Mouse (Mus musculus): ENCODE measurements around the gene Lmod3. TPM values are rescaled to one million over a fixed set of nuclear protein-coding genes. Genes with fewer than 3 reads are reported as not detected.

Lmod3 gene
- polyA plus RNA-seq (2012; rRNA removed) (not detected in 2 replicates), polyA plus RNA-seq (2014; fragmentation: Nextera tagmentation; extraction: Ambion mirVana) (not detected in 2 replicates)

GRCm38 (mm10) chr6:97252711-97253221 lies at the start of gene Lmod3:
Lmod3 (minus strand) TSS chr6:97252759.
- Histone ChIP-seq H3K4me2 (ENCODE audit: low read depth) (no peak within 1 kb of the TSS), H3K36me3 (replicated peaks; ENCODE audit: control insufficient read depth, insufficient read depth, low read depth) (no peaks in the 10 kb centered on the region), H3K9ac (replicated peaks) (no peak within 1 kb of the TSS), H3K4me1 (replicated peaks; ENCODE audit: control insufficient read depth in 2 of 2, insufficient read depth in 2 of 2, low read length in 1 of 2) (no peaks in the 10 kb centered on the region), H3K4me3 (ENCODE audit: insufficient read depth in 1 of 2, low read depth in 2 of 2, low read length in 2 of 2) (no peak within 1 kb of the TSS), H3K27ac (no peak within 1 kb of the TSS), H3K27me3 (ENCODE audit: control insufficient read depth, insufficient read depth, low read length) (no peaks in the 10 kb centered on the region), H3K9me3 (ENCODE audit: control insufficient read depth, low read length) (no peaks in the 10 kb centered on the region)
- no peak for DNase-seq (ENCODE audit: low read depth in 3 of 3, low spot score in 3 of 3)
- WGBS (ENCODE audit: insufficient replicate concordance): 29% methylated on average over 9 of the region's 9 CpGs
- no peak for ATAC-seq (ENCODE audit: insufficient read depth)
- TF ChIP-seq CTCF (IDR thresholded peaks at IDR 0.05; ENCODE audit: low read depth) (no peak), EP300 (IDR thresholded peaks at IDR 0.05; ENCODE audit: low read depth) (no peak)

- H3K27ac ChIP-seq: no peak overlapping the region
- no peak for DNase-seq (ENCODE audit: low read depth in 3 of 3, low spot score in 3 of 3)
- TF ChIP-seq EP300 (IDR thresholded peaks at IDR 0.05; ENCODE audit: low read depth) (no peak), CTCF (IDR thresholded peaks at IDR 0.05; ENCODE audit: low read depth) (no peak)
- H3K9ac ChIP-seq (replicated peaks): no peak overlapping the region
- no peak overlapping the region for H3K4me2 ChIP-seq (ENCODE audit: low read depth)
- no peaks in the 10 kb centered on the region for H3K4me1 ChIP-seq (replicated peaks; ENCODE audit: control insufficient read depth in 2 of 2, insufficient read depth in 2 of 2, low read length in 1 of 2)
- 69% methylated on average over 7 of the region's 7 CpGs for WGBS (ENCODE audit: insufficient replicate concordance)
- no peak overlapping the region for H3K4me3 ChIP-seq (ENCODE audit: insufficient read depth in 1 of 2, low read depth in 2 of 2, low read length in 2 of 2)
- H3K9me3 ChIP-seq (ENCODE audit: control insufficient read depth, low read length): no peaks in the 10 kb centered on the region
- H3K36me3 ChIP-seq (replicated peaks; ENCODE audit: control insufficient read depth, insufficient read depth, low read depth): no peaks in the 10 kb centered on the region
- no peaks in the 10 kb centered on the region for H3K27me3 ChIP-seq (ENCODE audit: control insufficient read depth, insufficient read depth, low read length)
- ATAC-seq (ENCODE audit: insufficient read depth): no peak
Observed at GRCm38 (mm10) chr6:97302303-97302702, 49.7 kb upstream of the Lmod3 start.

- no peak overlapping the region for H3K27ac ChIP-seq
- no peaks in the 10 kb centered on the region for H3K36me3 ChIP-seq (replicated peaks; ENCODE audit: control insufficient read depth, insufficient read depth, low read depth)
- no peak overlapping the region for H3K9ac ChIP-seq (replicated peaks)
- H3K27me3 ChIP-seq (ENCODE audit: control insufficient read depth, insufficient read depth, low read length): no peaks in the 10 kb centered on the region
- no peak overlapping the region for H3K4me2 ChIP-seq (ENCODE audit: low read depth)
- no peaks in the 10 kb centered on the region for H3K9me3 ChIP-seq (ENCODE audit: control insufficient read depth, low read length)
- TF ChIP-seq EP300 (IDR thresholded peaks at IDR 0.05; ENCODE audit: low read depth) (no peak), CTCF (IDR thresholded peaks at IDR 0.05; ENCODE audit: low read depth) (no peak)
- H3K4me1 ChIP-seq (replicated peaks; ENCODE audit: control insufficient read depth in 2 of 2, insufficient read depth in 2 of 2, low read length in 1 of 2): no peaks in the 10 kb centered on the region
- 27% methylated on average over 6 of the region's 6 CpGs for whole genome bisulfite sequencing (ENCODE audit: insufficient replicate concordance)
- DNase-seq (ENCODE audit: low read depth in 3 of 3, low spot score in 3 of 3) (no peak), ATAC-seq (ENCODE audit: insufficient read depth) (no peak)
- no peak overlapping the region for H3K4me3 ChIP-seq (ENCODE audit: insufficient read depth in 1 of 2, low read depth in 2 of 2, low read length in 2 of 2)
Observed at GRCm38 (mm10) chr6:97300659-97301058, 48.1 kb upstream of the Lmod3 start.

GRCm38 (mm10) chr6:97300180-97300579 lies 47.6 kb upstream of the Lmod3 start:
- no peak for TF ChIP-seq CTCF (IDR thresholded peaks at IDR 0.05; ENCODE audit: low read depth)
- TF ChIP-seq EP300 (IDR thresholded peaks at IDR 0.05; ENCODE audit: low read depth): no peak
- Histone ChIP-seq H3K27me3 (ENCODE audit: control insufficient read depth, insufficient read depth, low read length) (no peaks in the 10 kb centered on the region), H3K9ac (replicated peaks) (no peak overlapping the region), H3K4me1 (replicated peaks; ENCODE audit: control insufficient read depth in 2 of 2, insufficient read depth in 2 of 2, low read length in 1 of 2) (no peaks in the 10 kb centered on the region), H3K4me3 (ENCODE audit: insufficient read depth in 1 of 2, low read depth in 2 of 2, low read length in 2 of 2) (no peak overlapping the region), H3K4me2 (ENCODE audit: low read depth) (no peak overlapping the region), H3K36me3 (replicated peaks; ENCODE audit: control insufficient read depth, insufficient read depth, low read depth) (no peaks in the 10 kb centered on the region), H3K27ac (no peak overlapping the region), H3K9me3 (ENCODE audit: control insufficient read depth, low read length) (no peaks in the 10 kb centered on the region)
- WGBS (ENCODE audit: insufficient replicate concordance): 67% methylated on average over 6 of the region's 6 CpGs
- DNase-seq (ENCODE audit: low read depth in 3 of 3, low spot score in 3 of 3) (no peak), ATAC-seq (ENCODE audit: insufficient read depth) (no peak)

GRCm38 (mm10) chr6:97297151-97297550 lies 44.6 kb upstream of the Lmod3 start:
- Histone ChIP-seq H3K4me3 (ENCODE audit: insufficient read depth in 1 of 2, low read depth in 2 of 2, low read length in 2 of 2) (no peak overlapping the region), H3K27ac (no peak overlapping the region), H3K36me3 (replicated peaks; ENCODE audit: control insufficient read depth, insufficient read depth, low read depth) (no peaks in the 10 kb centered on the region), H3K9ac (replicated peaks) (no peak overlapping the region), H3K4me2 (ENCODE audit: low read depth) (no peak overlapping the region), H3K27me3 (ENCODE audit: control insufficient read depth, insufficient read depth, low read length) (no peaks in the 10 kb centered on the region), H3K9me3 (ENCODE audit: control insufficient read depth, low read length) (no peaks in the 10 kb centered on the region), H3K4me1 (replicated peaks; ENCODE audit: control insufficient read depth in 2 of 2, insufficient read depth in 2 of 2, low read length in 1 of 2) (0 out of 4 replicates have a peak, but pooled peaks cover 0 to under 1% of the 10 kb centered on the region in 2 experiments)
- 73% methylated on average over 3 of the region's 3 CpGs for whole genome bisulfite sequencing (ENCODE audit: insufficient replicate concordance)
- ATAC-seq (ENCODE audit: insufficient read depth) (no peak), DNase-seq (ENCODE audit: low read depth in 3 of 3, low spot score in 3 of 3) (no peak)
- TF ChIP-seq CTCF (IDR thresholded peaks at IDR 0.05; ENCODE audit: low read depth): no peak
- TF ChIP-seq EP300 (IDR thresholded peaks at IDR 0.05; ENCODE audit: low read depth): no peak

Data from liver, embryonic 14.5 days (tissue).